Mouse (Mus musculus): ENCODE measurements around the gene Dglucy. TPM values are rescaled to one million over a fixed set of nuclear protein-coding genes. Genes with fewer than 3 reads are reported as not detected.

Dglucy gene
- polyA plus RNA-seq, 1 experiment from 2014 or later, result 0.44 TPM

DNA sequence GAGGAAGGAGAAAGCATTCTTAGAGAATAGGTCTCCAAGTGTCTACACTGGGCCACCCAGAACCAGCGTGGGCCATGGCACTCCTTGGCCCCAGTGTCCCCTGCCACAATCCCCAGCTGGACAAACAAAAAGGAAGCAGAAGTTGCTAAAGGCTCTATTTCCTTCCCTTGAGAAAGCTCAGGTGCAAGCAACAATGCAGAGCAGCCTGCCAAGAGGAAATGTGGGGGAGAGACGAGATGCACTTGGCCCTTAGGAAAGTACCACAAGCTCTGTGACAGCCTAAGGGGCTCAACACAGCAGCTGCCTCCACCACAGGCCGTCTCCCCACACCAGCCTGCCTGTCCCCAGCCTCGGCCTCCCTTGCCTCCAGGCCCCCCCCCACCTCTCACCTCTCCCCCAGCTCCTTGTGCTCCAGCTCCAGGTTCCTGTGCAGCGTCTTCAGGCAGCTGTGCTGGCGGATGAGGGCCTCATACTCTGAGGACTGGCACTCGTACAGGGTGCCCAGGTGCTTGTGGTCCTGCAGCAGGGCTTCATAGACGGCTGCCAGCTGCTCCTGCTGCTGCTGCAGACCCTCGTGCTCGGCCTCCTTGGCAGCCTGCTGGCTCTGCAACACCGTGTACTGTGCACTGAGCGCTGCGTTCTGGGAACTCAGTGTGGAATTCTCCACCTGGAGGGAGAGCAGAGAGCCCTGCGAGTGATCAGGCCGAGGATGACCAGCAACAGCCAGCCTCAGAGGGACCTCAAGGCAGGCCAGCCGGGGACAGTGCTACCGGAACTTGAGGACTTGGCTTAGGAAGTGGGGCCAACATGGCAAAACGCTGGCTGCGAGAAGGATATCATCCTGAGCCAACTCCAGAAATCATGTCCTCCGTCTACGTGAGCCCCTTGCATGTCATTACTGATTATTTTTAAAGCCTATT is 158.8 kb downstream of the Dglucy start:
- no peak overlapping the region for H3K27ac ChIP-seq (ENCODE audit: low read depth, low read length)

DNA sequence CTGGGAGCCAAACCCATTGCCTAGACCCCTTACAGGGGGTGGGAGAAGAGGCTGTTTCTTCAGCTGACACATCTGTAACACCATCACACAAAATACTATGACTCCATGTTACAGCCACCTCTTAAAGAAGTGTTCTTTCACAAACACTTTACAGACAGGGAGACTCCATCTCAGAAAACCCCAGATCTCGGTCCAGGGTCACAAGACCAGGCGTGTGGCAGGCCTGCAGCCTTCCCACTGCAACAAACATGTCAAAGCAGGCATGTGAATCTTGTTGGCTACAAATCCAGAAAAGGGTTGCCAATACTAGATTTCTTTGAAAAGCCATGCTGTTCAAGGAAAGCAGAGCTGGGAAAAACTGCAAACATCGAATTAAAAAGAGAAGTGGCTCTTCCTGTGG is 162.5 kb downstream of the Dglucy start:
- peaks cover 14% of the 10 kb centered on the region for H3K36me3 ChIP-seq (ENCODE audit: control insufficient read depth, insufficient read depth, low read length)
- H3K4me3 ChIP-seq (ENCODE audit: low read depth, low read length), result no peak overlapping the region
- no peak for DNase-seq (ENCODE audit: low spot score, missing footprints)
- no peaks in the 10 kb centered on the region for H3K9me3 ChIP-seq (ENCODE audit: control insufficient read depth, low read length)
- H3K4me2 ChIP-seq, result no peak overlapping the region
- no peak overlapping the region for H3K27ac ChIP-seq (ENCODE audit: low read depth, low read length)
- WGBS, result 92% methylated on average over 3 of the region's 3 CpGs
- H3K27me3 ChIP-seq (ENCODE audit: control insufficient read depth, insufficient read depth, low read length), result no peaks in the 10 kb centered on the region
- no peaks in the 10 kb centered on the region for H3K4me1 ChIP-seq (ENCODE audit: control insufficient read depth, insufficient read depth, low read length)
- ATAC-seq (ENCODE audit: low FRiP score), result no peak
- H3K9ac ChIP-seq (ENCODE audit: low read length), result no peak overlapping the region

More for the DNA sequence above, 158.8 kb downstream of the Dglucy start:
- no peaks in the 10 kb centered on the region for H3K4me1 ChIP-seq (ENCODE audit: control insufficient read depth, insufficient read depth, low read length)
- H3K4me2 ChIP-seq, result no peak overlapping the region
- H3K36me3 ChIP-seq (ENCODE audit: control insufficient read depth, insufficient read depth, low read length), result peaks cover 14% of the 10 kb centered on the region
- 82% methylated on average over 21 of the region's 21 CpGs for WGBS
- H3K9me3 ChIP-seq (ENCODE audit: control insufficient read depth, low read length), result no peaks in the 10 kb centered on the region
- ATAC-seq (ENCODE audit: low FRiP score), result no peak
- H3K9ac ChIP-seq (ENCODE audit: low read length), result no peak overlapping the region
- DNase-seq (ENCODE audit: low spot score, missing footprints), result no peak
- H3K27me3 ChIP-seq (ENCODE audit: control insufficient read depth, insufficient read depth, low read length), result no peaks in the 10 kb centered on the region
- H3K4me3 ChIP-seq (ENCODE audit: low read depth, low read length), result no peak overlapping the region

DNA sequence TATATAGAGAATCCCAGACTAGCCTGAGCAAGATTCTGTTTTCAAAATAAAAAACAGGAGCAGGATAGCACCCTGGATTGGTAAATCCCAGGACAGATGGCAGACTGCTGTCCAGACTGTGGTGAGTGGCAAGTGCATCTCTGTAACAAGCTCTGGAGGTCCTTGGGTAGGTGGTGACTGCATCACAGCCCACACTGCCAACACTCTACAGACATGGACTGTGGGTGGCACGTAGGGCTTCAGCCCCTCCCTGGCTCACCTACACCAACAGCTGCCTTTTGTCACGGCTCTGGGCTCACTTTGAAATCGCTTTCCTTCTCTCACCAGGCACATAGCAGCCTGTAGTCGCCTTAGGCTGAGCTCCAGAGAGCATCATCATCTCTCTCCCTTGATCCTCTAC is 164.3 kb downstream of the Dglucy start:
- no peaks in the 10 kb centered on the region for H3K4me1 ChIP-seq (ENCODE audit: control insufficient read depth, insufficient read depth, low read length)
- H3K9ac ChIP-seq (ENCODE audit: low read length), result no peak overlapping the region
- H3K4me3 ChIP-seq (ENCODE audit: low read depth, low read length), result no peak overlapping the region
- no peak for DNase-seq (ENCODE audit: low spot score, missing footprints)
- H3K4me2 ChIP-seq, result no peak overlapping the region
- H3K27me3 ChIP-seq (ENCODE audit: control insufficient read depth, insufficient read depth, low read length), result no peaks in the 10 kb centered on the region
- H3K27ac ChIP-seq (ENCODE audit: low read depth, low read length), result no peak overlapping the region
- peaks cover 22% of the 10 kb centered on the region for H3K36me3 ChIP-seq (ENCODE audit: control insufficient read depth, insufficient read depth, low read length)
- WGBS, result 89% methylated on average over 4 of the region's 4 CpGs
- H3K9me3 ChIP-seq (ENCODE audit: control insufficient read depth, low read length), result no peaks in the 10 kb centered on the region
- ATAC-seq (ENCODE audit: low FRiP score), result no peak

DNA sequence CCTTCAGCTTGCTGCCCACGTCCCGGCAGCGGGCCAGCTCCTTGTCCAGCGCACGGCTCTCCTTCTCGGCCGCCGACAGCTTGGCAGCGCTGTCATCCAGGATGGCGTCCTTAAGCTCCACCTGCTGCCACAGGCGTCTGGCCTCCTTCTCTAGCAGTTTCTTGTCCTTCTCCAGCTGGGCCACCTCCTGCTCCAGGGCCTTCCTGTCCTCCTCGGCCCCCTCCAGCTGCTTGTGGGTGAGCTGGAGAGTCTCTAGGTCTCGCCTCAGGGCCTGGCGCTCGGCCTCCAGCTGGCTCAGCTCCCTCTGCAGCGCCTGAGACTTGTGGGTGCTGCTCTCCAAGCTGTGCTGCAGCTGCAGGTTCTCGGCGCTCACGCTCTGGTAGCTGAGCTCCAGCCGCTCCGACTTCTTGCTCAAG is 166.1 kb downstream of the Dglucy start:
- no peaks in the 10 kb centered on the region for H3K4me1 ChIP-seq (ENCODE audit: control insufficient read depth, insufficient read depth, low read length)
- no peak overlapping the region for H3K27ac ChIP-seq (ENCODE audit: low read depth, low read length)
- H3K36me3 ChIP-seq (ENCODE audit: control insufficient read depth, insufficient read depth, low read length), result peaks cover 21% of the 10 kb centered on the region
- H3K27me3 ChIP-seq (ENCODE audit: control insufficient read depth, insufficient read depth, low read length), result no peaks in the 10 kb centered on the region
- no peak for ATAC-seq (ENCODE audit: low FRiP score)
- DNase-seq (ENCODE audit: low spot score, missing footprints), result no peak
- no peak overlapping the region for H3K4me2 ChIP-seq
- H3K9me3 ChIP-seq (ENCODE audit: control insufficient read depth, low read length), result no peaks in the 10 kb centered on the region
- WGBS, result 94% methylated on average over 21 of the region's 21 CpGs
- no peak overlapping the region for H3K9ac ChIP-seq (ENCODE audit: low read length)
- H3K4me3 ChIP-seq (ENCODE audit: low read depth, low read length), result no peak overlapping the region

DNA sequence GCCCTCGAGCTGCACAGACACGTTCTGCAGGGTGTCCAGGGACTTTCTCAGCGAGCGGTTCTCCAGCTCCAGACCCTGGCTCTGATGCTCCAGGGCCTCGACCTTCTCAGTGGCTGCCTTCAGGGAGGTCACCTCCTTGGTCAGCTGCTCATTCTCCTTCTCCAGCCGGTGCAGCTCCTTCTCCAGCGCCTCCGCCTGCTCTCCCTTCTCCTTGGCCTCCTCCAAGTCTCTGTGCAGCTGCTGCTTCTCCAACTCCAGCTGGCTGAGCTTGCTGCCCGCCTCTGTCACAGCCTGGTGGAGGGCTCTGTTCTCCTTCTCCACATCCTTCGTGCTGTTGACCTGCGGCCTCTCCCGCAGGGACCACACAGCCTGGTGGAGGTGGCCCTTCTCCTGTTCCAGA is 166.6 kb downstream of the Dglucy start:
- no peak for DNase-seq (ENCODE audit: low spot score, missing footprints)
- 90% methylated on average over 12 of the region's 12 CpGs for WGBS
- no peak overlapping the region for H3K9ac ChIP-seq (ENCODE audit: low read length)
- no peak overlapping the region for H3K4me2 ChIP-seq
- H3K27me3 ChIP-seq (ENCODE audit: control insufficient read depth, insufficient read depth, low read length), result no peaks in the 10 kb centered on the region
- no peaks in the 10 kb centered on the region for H3K9me3 ChIP-seq (ENCODE audit: control insufficient read depth, low read length)
- no peaks in the 10 kb centered on the region for H3K4me1 ChIP-seq (ENCODE audit: control insufficient read depth, insufficient read depth, low read length)
- no peak overlapping the region for H3K27ac ChIP-seq (ENCODE audit: low read depth, low read length)
- no peak for ATAC-seq (ENCODE audit: low FRiP score)
- H3K4me3 ChIP-seq (ENCODE audit: low read depth, low read length), result no peak overlapping the region
- peaks cover 19% of the 10 kb centered on the region for H3K36me3 ChIP-seq (ENCODE audit: control insufficient read depth, insufficient read depth, low read length)

DNA sequence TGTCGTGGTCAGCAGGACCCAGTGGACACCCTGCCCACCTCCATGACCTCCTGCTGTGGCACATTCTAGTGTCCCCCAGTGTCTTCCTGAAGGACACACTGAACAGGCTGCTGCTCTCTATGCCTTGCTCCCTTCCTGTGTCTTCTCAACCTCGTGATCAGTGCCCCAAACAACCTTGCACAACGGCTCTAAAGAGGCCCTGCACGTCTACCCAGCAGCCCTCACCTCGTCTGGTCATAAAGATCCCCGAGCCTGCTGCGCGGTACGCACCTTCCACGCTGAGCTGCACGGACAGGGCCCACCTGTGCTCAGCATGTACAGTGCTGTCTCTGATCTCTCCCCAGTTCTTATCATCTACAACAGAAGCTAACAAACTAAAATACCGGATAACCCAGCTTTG is 167.1 kb downstream of the Dglucy start:
- ATAC-seq (ENCODE audit: low FRiP score) (no peak), DNase-seq (ENCODE audit: low spot score, missing footprints) (no peak)
- WGBS, result 94% methylated on average over 12 of the region's 12 CpGs
- no peaks in the 10 kb centered on the region for H3K9me3 ChIP-seq (ENCODE audit: control insufficient read depth, low read length)
- no peaks in the 10 kb centered on the region for H3K27me3 ChIP-seq (ENCODE audit: control insufficient read depth, insufficient read depth, low read length)
- H3K4me3 ChIP-seq (ENCODE audit: low read depth, low read length), result no peak overlapping the region
- no peak overlapping the region for H3K4me2 ChIP-seq
- no peaks in the 10 kb centered on the region for H3K4me1 ChIP-seq (ENCODE audit: control insufficient read depth, insufficient read depth, low read length)
- peaks cover 19% of the 10 kb centered on the region for H3K36me3 ChIP-seq (ENCODE audit: control insufficient read depth, insufficient read depth, low read length)
- H3K9ac ChIP-seq (ENCODE audit: low read length), result no peak overlapping the region
- H3K27ac ChIP-seq (ENCODE audit: low read depth, low read length), result no peak overlapping the region

Other genes starting within 250 kb of the Dglucy start
- 3.2 and 3.8 TPM in 2 replicates for gene Rps6ka5, start 52.1 kb upstream of the Dglucy start, polyA plus RNA-seq (2014; fragmentation: Nextera tagmentation; extraction: Ambion mirVana)
- gene Gpr68, start 129.1 kb downstream of the Dglucy start, polyA plus RNA-seq (2014; fragmentation: Nextera tagmentation; extraction: Ambion mirVana), result 0.10 TPM in 1 of 2 replicates, not detected in the other
- gene Ccdc88c, start 250.0 kb downstream of the Dglucy start, polyA plus RNA-seq (2014; fragmentation: Nextera tagmentation; extraction: Ambion mirVana), result 11.0 TPM in 2 replicates

Measured in midbrain, embryonic 11.5 days (tissue).